Mouse (Mus musculus): ENCODE measurements around the gene Pard3b.

DNA sequence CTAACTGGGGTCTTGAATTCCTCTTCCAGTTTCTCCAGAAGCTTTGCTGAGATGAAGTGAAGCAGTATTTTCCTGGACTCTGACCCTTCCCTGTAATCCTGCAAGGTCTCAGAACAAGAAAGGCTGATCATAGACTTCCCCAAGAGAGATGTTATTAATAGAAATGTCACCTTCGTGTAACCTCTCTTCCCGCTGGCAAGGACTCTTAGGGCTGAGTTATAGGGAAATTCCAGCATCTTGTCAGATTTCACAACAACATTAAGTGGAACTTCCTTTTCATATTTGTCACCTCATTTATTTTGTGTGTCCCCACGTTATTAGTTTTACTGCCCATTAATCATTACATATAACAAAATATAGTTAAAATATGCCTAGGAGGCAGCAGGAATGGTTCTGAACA lies 690.2 kb downstream of the Pard3b start:
- TF ChIP-seq MAFK (IDR thresholded peaks at IDR 0.05; ENCODE audit: insufficient replicate concordance, low read length) (no peak), CTCF (conservative IDR thresholded peaks at IDR 0.05 in 1 of 2, IDR thresholded peaks at IDR 0.05 in 1 of 2; ENCODE audit: low read depth in 2 of 2, low read length in 2 of 2) (no peak), ZC3H11A (IDR thresholded peaks at IDR 0.05; ENCODE audit: low read depth, low read length) (no peak), E2F4 (IDR thresholded peaks at IDR 0.05; ENCODE audit: insufficient replicate concordance, low read depth, low read length) (no peak), POLR2A (IDR thresholded peaks at IDR 0.05; ENCODE audit: low read depth, low read length) (no peak), RAD21 (IDR thresholded peaks at IDR 0.05; ENCODE audit: low read depth, low read length) (no peak), USF2 (conservative IDR thresholded peaks at IDR 0.05; ENCODE audit: low read depth, low read length) (no peak), EP300 (IDR thresholded peaks at IDR 0.05; ENCODE audit: low read length) (no peak), TCF12 (IDR thresholded peaks at IDR 0.05; ENCODE audit: low read depth, low read length) (no peak), RCOR1 (conservative IDR thresholded peaks at IDR 0.05; ENCODE audit: low read depth, low read length) (no peak)
